Mouse (Mus musculus) embryo, embryonic 9.5 days (tissue): ENCODE results near the gene Sun3.
A peak's percentile ranks its signal among the peaks of the same experiment; 100 is the strongest.

Experiments used
- DNase-seq: peaks from one replicate; pipeline ENCODE4 v3.0.0-alpha.2; 2017; ENCODE audit errors: extremely low spot score

Sun3 gene

DNA sequence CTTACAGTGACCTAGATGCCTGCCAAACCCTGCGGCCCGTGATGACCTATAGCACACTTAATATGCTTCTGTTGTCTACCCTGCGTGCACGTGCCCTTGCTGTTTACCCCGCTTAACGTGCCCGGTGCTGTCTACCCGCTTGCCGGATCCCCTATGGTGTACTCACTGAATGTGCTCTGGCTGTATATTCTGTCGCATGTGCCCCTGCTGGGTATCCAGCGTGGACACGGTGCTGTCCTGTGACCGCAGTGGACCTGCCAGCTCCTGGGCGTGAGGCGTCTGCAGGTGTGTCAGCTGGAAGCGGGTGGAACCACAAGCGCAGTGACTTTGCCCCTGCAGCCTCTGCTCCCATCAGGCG, at the start of gene Sun3:
Sun3 (minus strand) TSS at position 289 of the 358 bp plus-strand sequence.
- no peak for DNase-seq

DNA sequence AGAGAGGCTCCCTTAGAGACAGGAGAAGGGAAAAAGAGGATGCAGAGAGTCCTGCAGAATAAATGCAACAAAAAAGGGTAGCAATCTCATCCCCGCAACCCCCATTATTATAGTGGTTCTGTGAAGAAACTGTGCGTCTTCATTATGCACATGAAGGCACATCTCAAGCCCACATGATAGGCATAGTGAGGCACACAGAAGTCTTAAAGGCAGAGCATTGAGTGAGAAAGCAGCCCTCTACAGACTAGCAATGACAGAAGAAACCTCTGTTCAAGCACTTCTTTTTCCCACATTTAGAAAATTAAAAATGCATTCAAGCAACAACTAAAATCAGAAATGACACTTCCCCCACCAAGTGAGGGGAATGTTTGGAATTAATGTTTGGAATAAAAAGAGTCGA, 27.7 kb upstream of the Sun3 start:
- no peak for DNase-seq

DNA sequence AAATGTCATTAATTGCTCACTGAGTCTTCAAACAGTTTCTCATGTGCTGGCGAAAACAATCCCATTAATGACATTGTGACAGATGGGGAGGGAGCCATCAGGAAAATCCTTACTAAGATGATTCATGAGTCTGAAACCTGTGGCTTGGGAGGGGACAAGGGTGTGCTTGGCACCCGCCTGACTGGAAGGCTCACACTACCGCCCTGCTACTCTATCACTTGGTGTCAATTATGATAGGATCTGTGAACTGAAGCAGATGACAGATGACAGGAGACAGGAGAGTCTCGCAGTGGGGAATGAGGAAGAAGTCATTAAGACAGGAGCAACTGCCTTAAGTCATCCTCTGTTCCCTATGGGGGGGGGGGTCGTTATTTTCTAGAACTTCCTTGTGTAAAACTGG, 11.7 kb upstream of the Sun3 start:
- DNase-seq: no peak

DNA sequence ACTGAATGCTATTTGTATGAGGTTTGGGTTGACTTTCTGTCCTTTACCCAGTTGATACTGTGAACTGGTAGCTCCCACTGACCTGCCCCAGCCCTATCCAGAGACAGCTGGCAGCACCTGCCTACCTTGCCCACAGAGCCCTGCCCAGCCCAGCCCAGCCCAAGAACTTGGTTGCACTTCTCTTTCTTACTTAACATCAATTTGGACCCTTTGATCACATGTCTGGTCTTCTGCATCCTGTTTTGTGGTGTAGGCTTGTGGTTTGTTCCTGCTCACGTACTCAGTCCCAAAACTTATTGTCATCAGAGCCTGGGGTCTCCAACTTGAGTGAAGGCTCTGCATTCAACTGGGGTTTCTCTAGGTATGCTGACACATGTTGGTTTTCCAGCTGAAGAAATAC, 11.2 kb upstream of the Sun3 start:
- no peak for DNase-seq

DNA sequence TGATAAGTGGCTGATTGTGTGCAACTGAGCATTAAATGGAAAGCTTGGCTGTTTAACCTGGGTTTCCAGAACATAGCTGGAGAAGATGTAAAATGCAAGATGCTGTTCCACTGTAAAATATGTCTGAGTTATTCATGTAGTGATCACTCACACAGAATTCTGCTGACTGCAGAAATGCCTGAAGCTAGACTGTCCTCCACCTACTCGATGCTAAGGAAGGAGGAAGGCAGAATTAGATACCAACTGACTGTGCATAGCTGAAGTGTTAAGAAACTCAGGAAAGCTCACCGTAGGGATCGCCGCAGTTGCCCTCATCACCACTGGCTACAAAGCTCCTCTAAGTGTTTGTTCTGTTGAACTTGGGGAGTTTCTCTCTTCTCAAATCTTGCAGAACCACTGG, 8.9 kb upstream of the Sun3 start:
- no peak for DNase-seq

DNA sequence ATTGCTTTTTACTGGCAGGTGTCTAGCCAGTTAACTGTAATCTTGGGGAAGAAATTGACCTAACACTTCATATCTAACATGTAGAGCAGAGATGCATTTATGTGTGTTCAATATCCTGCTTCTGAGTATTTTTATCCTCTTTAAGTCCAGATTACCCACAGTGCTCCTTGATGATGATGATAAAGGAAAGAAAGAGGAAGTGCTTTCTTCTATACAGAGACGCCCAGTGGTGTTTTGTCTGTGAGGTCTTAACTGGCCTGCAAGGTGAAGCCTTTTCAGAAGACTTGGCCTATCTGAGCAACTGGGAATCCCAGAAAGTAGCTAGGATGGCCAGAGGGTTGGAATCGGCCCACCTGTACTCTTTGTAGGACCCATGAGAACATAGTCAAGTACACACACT, 8.1 kb upstream of the Sun3 start:
- no peak for DNase-seq

DNA sequence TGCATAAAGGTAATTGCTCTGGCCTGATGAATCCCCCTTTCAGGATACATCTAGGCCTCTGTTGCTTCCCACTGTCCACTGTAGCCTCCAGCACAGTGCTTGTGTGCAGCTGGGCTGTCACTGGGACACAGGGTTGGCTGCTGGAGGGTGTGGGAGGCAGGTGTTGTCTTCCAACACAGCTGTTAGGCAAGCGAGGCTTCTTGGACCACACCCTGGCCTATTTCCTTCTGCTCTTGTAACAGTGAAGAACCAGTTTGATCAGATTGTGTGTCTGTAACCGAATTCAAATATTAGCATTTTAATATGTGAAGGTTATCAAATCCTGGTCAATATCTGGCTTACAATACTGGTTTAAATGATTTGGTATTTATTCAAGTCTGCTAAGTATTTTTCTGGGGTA, 3.1 kb upstream of the Sun3 start:
- no peak for DNase-seq

DNA sequence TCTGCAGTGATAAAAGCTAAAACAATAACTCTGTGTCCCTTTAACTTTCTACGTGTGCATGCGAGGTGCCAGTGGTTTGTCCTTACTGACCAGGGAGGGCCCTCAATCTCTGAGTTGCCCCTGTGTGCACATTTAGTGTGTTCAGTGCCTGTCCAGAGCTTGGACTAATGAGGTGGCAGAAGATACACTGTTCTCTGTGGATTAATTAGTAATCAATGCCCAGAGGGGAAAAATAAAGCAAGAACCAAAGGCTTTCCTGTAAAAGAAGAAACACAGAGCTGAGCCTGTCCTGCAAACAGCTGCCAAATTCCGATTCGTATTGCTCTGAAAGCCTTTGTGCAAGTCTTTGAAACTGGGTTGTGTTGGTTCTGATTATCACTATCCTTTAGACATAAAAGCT, 1.4 kb upstream of the Sun3 start:
- DNase-seq: no peak

DNA sequence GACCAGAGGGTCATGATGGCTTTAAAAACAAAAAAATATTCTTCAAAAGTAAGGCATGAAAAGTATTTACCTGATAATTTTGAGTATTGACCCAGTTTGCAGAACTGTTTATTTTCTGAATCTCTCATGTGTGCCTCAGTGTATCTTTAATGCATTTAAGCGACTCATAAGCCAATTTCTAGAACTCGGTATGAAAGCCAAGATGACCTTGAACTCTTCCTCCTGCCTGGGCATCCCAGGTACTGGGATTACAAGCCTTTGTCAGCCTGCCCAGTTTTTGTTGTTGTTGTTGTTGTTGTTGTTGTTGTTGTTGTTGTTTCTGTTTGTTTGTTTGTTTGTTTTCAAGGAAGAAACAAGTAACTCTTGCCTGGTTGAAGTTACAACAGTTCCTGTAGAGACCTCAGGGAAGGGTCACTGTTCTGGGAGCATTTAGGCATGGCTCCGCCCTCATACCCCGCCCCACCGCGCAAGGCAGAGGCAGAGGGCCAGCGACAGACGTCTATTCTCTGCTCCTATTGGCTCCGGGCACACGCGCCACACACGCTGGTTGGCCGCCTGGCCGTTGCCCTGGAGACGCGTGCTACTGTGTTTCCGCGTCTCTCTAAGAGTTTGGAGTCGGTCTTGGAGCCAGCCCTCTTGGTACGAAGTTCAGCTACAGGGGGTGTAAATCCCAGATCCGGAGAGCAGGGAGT, 634 bp downstream of the Sun3 start, which contains the start of gene Gm11992:
Gm11992 (plus strand) TSS at position 584 of the 692 bp plus-strand sequence.
- peak; percentile 83 for DNase-seq

DNA sequence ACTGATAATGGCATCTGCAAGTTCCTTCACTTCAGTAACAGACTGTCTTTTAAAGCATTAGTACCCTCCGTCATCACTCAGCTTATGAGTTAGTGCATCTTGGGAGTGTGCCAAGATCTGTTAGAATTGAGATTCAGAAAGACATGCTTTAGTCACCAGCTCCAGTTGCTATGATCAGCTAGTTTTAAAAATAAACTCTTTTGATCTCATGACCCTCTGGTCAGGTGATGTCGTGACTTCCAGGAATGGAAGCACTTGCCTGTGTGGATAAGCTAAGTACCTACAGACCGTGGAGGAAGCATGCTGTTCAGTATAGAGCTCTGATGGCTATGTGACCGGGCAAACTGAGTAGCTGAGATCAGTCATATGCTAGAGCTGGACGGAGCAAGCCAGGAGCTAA, 1.7 kb downstream of the Sun3 start:
- no peak for DNase-seq

DNA sequence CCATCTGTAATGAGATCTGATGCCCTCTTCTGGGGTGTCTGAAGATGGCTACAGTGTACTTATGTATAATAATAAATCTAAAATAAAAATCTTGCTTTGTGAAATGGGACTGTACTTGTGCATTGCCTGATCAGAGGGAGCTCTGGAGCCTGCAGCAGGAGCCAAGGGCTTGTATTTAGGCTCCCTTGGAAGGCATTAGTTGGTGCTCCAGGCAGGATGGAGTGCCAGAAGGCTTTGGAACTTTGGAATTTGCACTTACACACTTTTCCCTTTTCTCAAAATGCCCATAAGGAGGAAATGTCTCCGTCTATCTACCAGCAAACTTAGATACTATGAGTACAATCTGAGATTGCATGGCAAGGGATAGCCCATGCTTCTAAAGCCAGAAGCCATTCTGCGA, 2.2 kb downstream of the Sun3 start:
- no peak for DNase-seq

DNA sequence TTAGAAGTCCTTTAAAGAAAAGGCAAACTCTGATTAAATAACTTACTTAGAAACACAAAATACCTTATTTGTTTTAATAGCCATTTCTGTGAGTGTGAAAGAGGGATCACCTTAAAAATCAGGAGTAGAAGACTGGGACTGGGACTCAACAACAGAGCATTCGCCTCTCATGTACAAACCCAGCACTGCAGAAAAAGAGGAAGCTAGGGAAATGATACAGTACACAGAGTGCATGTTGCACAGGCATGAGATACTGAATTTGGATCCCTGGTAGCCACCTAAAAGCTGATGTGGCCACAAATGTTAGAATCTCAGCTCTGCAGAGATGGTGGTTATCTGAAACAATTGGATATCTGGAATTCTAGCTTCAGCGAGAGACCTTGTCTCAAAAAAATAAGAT, 17.3 kb downstream of the Sun3 start:
- no peak for DNase-seq

DNA sequence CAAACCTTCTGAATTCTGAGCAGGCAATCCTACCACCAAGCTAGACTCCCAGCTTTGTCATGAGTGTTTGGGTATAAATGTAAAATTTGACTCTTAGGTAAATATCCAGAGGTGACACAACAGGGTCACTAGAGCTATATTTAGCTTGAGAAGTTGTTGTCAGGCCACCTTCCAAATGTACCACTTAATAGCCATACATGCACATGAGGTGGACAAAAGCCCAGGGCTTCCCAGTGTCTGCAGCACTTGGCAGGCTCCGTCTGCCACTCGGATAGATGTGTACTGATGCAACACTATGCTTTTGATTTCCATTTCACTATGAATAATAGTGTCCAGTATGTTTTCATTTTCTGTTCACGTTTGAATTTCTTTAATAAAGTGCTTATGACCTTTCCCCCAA, 23.6 kb downstream of the Sun3 start:
- no peak for DNase-seq

DNA sequence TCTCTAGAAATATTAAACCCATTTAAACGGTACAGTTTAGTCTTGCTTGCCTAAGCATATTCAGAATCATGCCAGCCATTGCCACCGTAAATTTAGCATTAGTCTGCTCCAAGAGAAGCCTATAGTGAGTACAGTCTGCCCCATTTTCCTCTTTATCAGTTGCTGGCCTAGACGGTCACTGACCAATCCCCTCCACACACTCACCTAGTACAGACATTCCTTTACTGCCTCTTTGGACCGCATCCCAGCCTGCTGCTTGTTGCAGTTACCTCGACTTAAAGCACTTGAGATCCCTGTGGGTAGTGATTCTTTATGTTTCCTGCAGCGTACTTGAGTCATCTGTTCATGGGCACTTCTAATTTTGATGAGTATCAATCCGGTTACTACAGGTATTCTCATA, 24.0 kb downstream of the Sun3 start:
- no peak for DNase-seq

DNA sequence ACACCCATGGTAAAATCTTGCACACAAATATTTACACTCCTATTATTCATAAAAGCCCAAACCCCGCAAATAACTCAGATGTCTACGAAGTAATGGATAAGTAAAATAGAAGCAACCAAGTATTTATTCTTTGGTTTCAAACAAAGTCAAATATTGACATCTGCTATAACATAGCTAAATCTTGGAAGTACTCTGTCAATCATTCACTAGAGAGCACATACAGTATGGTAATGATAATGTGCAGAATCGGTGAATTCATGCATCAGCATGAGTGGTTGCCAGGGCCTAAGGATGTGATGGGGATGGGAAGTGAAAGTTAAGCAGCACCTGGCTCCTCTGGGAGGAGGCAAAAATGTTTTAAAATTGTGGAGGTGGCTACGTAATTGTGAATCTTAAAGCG, 28.6 kb downstream of the Sun3 start:
- no peak for DNase-seq

DNA sequence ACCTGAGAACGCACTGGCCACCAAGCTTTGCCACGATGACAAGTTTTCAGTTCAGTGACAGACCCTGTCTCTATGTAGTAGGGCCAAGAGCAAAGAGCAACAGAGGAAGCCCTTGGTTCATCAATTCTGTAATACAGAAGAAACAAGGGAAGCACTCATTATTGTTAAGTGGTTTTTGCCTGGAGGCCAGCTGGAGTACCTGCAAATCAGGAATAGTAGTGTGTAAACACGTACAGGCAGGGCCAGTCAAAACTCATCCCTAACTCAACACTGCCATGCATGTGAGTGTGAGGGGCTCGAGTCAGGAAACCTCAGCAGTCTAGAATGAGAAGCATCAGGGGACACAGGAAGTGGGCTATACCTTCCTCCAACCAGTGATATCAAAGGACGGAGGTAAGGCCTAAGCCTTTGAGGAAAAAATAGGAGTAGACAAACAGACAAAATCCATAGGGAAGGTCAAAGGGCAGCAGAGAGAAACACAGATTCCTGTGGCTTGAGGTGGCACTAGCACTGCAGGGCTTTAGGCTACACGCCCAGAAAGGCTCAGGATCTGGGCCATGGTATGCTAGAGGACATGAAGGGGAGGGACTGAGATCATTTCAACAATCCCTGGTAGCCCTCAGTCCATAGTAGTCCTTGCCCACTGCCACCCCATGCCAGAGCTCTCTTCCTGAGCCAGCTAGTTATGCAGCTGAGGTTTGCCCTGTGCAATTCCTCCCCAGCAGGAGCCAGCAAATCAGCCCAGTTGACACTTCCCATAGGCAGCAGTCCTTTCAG, 30.1 kb downstream of the Sun3 start:
- no peak for DNase-seq

DNA sequence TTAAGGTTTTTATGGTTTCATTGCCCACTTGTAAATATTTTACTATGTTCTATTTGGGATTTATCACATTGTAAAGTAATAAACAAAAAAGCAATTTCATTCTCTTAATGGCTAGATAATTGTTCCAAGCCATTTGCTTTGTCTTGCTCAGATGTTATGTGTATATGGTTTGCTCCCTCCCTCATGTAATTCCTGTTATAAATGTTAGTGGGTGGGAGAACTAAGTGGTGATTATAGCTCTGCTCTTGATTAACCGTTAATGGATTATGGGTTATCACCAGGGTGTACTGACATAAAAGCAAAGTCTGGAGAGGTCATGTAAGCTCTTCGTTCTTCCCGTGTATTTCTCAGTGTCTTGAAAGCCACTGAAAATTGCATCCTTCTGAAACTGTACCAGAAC, 34.1 kb downstream of the Sun3 start:
- DNase-seq: no peak

DNA sequence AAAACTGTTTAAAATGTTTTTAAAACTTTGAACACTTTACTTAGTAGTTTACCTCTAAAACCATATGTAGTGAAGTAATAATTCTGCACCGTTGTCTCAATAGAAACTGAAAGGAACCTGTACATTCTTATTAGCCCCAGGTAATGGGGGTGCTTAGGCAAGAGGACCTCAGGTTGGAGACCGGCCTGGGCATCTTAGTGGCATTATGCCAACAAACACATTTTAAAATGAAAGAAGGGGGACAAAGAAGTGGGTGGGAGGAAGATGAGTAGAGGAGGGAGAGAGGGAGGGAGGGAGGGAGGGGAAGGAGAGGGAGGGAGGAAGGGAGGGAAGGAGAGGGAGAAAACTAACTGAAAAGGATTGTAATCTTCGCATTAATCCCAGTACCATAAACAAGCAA, 37.4 kb downstream of the Sun3 start:
- no peak for DNase-seq

DNA sequence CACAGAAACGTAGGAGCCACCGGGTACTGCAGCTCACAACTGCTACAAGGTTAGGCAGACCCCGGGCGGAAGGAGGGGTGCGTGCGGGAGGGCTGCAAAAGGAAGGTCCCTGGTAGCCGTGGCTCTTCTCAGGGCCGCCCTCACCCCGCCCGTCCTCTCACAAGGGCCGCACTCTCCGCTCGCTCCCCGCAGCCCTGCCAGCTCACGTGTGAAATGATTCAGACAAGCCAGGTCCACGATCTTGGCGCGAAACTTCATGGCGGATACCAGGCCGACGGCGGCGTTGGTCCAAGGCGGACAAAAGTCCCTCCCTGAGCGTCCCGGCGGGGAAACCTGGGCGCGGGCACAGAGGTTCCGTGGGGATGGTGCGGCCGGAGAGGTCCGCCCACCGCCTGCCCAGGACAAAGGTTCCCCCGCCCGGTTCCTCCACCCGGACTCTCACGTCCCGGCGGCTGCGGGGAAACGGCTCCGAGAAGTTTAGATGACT, 37.9 kb downstream of the Sun3 start, which contains the start of gene Hus1:
Hus1 (minus strand) TSS at position 339 of the 487 bp plus-strand sequence.
- peak; percentile 94 for DNase-seq

DNA sequence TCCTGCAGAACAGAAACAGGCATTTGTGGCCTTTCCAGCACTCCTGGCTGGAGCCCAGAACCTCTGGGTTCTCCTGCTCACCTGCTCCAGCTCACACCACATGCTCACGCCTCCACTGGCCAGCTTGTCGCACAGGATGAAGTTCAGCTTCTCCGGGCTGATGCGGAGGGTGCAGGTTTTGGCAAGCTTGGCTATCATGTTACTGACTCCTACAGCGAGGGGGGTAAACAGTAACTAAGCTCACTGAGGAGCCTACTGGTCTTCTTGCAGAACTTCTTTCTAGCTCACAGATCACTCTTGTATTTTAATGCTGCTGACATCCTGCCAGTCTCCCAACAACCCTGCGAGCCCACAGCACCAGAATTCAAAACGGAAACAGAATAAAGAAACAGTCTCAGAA, 38.4 kb downstream of the Sun3 start:
- DNase-seq: no peak

DNA sequence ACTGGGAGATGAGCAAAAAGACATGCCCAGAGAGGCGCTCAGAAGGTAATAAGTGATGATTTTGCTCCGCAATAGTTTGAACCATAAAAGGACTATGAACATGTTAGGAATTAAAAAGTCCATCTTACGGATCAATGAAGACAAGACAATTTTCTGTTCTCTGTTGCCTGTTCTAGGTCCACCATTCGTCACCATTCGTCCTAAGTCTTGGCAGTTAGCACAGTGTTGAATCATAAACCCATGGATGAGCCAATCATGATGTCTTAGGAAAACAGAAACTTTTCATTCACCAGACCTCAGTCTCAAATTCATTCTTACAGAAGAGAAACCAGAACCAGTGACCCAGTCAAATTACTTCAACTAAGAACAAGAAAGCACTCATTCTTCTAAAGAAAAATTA, 40.0 kb downstream of the Sun3 start:
- no peak for DNase-seq

DNA sequence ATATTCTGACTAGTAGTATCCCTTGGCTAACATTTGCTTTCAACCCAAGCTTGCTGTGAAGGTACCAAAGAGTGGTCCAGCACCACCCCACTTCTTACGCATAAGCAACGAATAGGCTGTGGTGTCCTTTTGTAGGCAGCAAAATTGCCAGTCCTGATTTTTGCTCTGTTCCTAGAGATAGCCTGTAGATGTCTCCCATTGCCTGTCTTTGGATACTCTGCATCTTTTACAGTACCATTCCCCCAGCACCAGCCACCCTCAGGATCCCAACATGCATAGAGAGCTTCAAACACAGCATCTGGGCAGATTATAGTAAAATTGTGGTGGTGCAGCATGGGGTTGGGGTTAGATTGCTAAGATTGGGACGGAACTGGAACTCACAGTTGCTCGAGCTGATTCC, 60.7 kb downstream of the Sun3 start:
- DNase-seq: no peak

DNA sequence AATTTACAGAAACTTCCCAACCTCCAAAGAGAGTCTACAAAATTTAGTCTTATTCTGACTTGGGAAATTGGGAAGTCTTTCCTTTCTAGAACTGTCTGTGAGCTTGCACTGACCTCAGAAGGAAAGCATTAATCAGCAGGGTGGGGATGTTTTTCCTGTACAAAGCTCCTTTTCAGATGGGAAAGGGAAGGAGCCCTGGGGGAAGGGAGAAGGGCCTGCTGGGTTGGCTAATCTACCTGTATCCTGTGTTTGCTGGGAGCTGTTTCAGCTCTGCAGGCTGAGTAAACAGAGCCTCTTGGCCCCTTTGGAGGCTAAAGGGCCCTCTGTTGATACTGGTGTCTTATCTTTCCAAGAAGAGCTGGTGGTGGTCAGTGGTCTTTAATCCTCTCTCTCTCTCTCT, 62.7 kb downstream of the Sun3 start:
- DNase-seq: no peak
